Mouse (Mus musculus): ENCODE measurements at regions not wholly inside any gene's neighbourhood (a gene's known extent, or its start where the extent isn't known, plus 50 kb on each side); places are given as distances from the start of the nearest gene placed in this dataset.

DNA sequence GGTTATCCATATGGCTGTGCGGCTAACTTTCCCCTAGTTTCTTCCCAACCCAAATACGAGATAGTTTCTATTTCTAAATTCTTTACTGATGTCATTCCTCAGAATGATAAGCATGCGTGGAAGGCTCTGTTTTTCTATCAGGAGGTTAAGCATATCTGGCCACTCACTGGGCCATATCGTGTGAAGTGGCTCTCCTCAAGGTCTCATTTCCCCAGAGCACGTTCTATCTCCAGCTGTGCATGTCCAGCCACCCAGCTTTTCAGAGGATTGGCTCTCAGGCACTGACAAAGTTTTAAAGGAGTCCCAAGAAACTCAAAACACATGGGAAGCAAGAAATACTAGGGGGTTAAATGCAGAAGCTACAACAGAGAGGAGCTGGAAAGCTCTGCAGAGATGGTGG, 205.8 kb downstream of the Gm10260 start:
- TF ChIP-seq CTCF (conservative IDR thresholded peaks at IDR 0.05; ENCODE audit: insufficient read depth, insufficient read length, low read depth, low read length), result no peak
- no peak for TF ChIP-seq POLR2A (IDR thresholded peaks at IDR 0.05; ENCODE audit: low read depth, low read length)
